Mouse (Mus musculus) heart, postnatal 0 days (tissue): ENCODE data around the gene Csf1. TPM values are rescaled to one million over a fixed set of nuclear protein-coding genes. Genes with fewer than 3 reads are reported as not detected.

Source experiments
- ATAC-seq: fragments of 200-750 bp; cut with Nextera tagmentation; 2 replicates; pipeline ENCODE4 v1.8.0; 2017; ENCODE audit warnings: low read depth, moderate number of reproducible peaks, moderate library complexity; ENCODE audit not compliant: insufficient read depth
- DNase-seq: peaks from one replicate; pipeline ENCODE4 v3.0.0-alpha.2; 2016; ENCODE audit warnings: low spot score
- H3K27ac ChIP-seq: fragments of 300-500 bp; sonication (generic); 2 replicates; pipeline ENCODE4 v1.5.1; 2014; ENCODE audit warnings: low read depth, mild to moderate bottlenecking
- H3K27me3 ChIP-seq: fragments of 300-500 bp; sonication (generic); 2 replicates; pipeline ENCODE4 v1.6.1; 2014; ENCODE audit warnings: low read length, mixed read lengths; ENCODE audit not compliant: control insufficient read depth, insufficient read depth
- H3K36me3 ChIP-seq: fragments of 300-500 bp; sonication (generic); replicated peaks from 2 replicates; pipeline ENCODE4 v1.6.1; 2014; ENCODE audit warnings: low read length, mixed read lengths; ENCODE audit not compliant: control insufficient read depth, insufficient read depth
- H3K4me1 ChIP-seq: fragments of 300-500 bp; sonication (generic); 2 replicates; pipeline ENCODE4 v1.6.1; 2014; ENCODE audit warnings: antibody characterized with exemption; ENCODE audit not compliant: control insufficient read depth, insufficient read depth
- H3K4me2 ChIP-seq: fragments of 300-500 bp; sonication (generic); 2 replicates; pipeline ENCODE4 v1.6.1; 2014; ENCODE audit warnings: low read depth, mild to moderate bottlenecking, low read length, moderate library complexity
- H3K4me3 ChIP-seq: fragments of 300-500 bp; sonication (generic); 2 replicates; pipeline ENCODE4 v1.5.1; 2014; ENCODE audit warnings: low read depth, low read length
- H3K9ac ChIP-seq: fragments of 300-500 bp; sonication (generic); replicated peaks from 2 replicates; pipeline ENCODE4 v1.6.1; 2014; ENCODE audit warnings: low read depth, low read length, mixed read lengths
- H3K9me3 ChIP-seq: fragments of 300-500 bp; sonication (generic); replicated peaks from 2 replicates; pipeline ENCODE4 v1.6.1; 2016; ENCODE audit warnings: low read length; ENCODE audit not compliant: control insufficient read depth
- CTCF ChIP-seq: IDR thresholded peaks from 2 replicates; pipeline ENCODE4 v1.5.1; 2016; ENCODE audit warnings: antibody characterized with exemption, control low read depth, low read depth
- EP300 ChIP-seq: IDR thresholded peaks from 2 replicates; pipeline ENCODE4 v1.6.1; 2016; ENCODE audit warnings: antibody characterized with exemption, low read depth
- WGBS: fragments of 180-500 bp; shearing (Covaris S2); extraction: QIAGEN DNeasy Blood & Tissue Kit; methylation state at CpG from one replicate; pipeline ENCODE4 v1.1.7; 2014; 5-methylcytosine and 5-hydroxymethylcytosine counted together
- polyA plus RNA-seq: library from polyadenylated mRNA; unstranded; fragments of >200 nt; fragmentation: Nextera tagmentation; extraction: Ambion mirVana; gene quantifications from 2 replicates; pipeline ENCODE4 v1.2.1, GENCODE M21; 2015
- total RNA-seq: library from RNA; depleted of rRNA; stranded (reverse); fragments of >200 nt; gene quantifications from 2 replicates; pipeline ENCODE4 v1.2.3, GENCODE M21; 2014; ENCODE audit warnings: low replicate concordance

Gene Csf1
- total and polyA plus RNA-seq, 2 experiments from 2014 or later, result 7.7 to 23.6 TPM

DNA sequence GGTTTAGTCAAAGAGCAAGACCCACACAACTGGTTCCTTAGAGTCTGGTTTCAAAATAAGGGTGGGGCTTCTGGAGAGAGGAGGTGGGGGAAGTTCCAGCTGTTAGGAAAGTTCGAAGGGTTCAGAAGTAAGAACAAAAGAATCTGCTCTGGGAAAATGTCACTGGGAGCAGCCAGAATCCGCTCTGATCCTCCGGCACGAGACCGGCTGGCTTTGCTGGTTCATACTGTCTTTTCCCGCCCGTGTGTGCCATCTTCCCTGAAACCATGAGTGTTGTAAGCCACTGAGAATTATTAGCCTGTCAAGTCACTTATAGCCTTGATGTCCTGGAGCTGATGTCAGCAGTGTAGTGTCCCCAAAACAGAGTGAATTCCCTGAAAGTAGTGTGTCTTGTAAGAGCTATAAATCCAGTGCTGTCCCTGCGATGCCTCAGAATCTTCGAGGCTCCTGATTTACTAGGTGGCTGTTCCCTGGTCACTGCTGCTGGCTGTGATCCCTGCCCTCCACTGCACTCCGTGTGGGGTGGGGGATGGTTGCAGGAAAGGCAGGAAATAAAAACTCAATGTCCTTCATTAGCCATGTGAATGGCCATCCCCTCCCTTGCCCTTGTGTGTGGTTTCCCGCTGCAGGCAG lies 26.8 kb upstream of the Csf1 start:
- Histone ChIP-seq H3K9ac (no peak overlapping the region), H3K4me1 (peaks cover 23% of the 10 kb centered on the region; the same call in 1 of the 2 replicates), H3K9me3 (no peaks in the 10 kb centered on the region), H3K27me3 (no peaks in the 10 kb centered on the region), H3K36me3 (no peaks in the 10 kb centered on the region), H3K4me2 (no peak overlapping the region), H3K4me3 (no peak overlapping the region), H3K27ac (peak overlapping the region; percentile 28)
- ATAC-seq (peak; percentile 28; the same call in 1 of the 2 replicates), DNase-seq (no peak)
- TF ChIP-seq EP300 (no peak), CTCF (no peak)
- 54% methylated on average over 11 of the region's 11 CpGs for WGBS

DNA sequence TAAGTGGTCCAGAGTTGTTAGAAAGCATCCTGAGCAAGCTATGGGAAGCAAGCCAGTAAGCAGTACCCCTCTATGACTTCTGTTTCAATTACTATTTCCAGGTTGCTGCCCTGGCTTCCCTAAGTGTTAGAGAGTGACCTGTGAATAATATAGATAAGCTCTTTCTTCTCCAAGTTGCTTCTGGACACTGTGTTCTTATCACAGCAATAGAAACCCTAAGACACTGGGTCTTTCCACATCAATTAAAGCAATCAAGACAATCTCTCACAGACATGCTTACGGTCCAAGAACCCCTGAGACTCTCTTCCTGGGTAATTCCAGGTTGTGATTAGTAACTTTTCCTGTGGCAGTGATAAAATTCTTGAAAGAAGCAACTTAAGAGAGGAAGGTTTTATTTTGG lies 26.1 kb upstream of the Csf1 start:
- WGBS, result 78% methylated on average over 1 of the region's 1 CpGs
- Histone ChIP-seq H3K4me3 (no peak overlapping the region), H3K4me1 (peaks cover 23% of the 10 kb centered on the region; the same call in 1 of the 2 replicates), H3K27me3 (no peaks in the 10 kb centered on the region), H3K9ac (no peak overlapping the region), H3K27ac (no peak overlapping the region), H3K4me2 (no peak overlapping the region), H3K9me3 (no peaks in the 10 kb centered on the region), H3K36me3 (no peaks in the 10 kb centered on the region)
- TF ChIP-seq CTCF (no peak), EP300 (no peak)
- no peak for ATAC-seq
- DNase-seq, result no peak

DNA sequence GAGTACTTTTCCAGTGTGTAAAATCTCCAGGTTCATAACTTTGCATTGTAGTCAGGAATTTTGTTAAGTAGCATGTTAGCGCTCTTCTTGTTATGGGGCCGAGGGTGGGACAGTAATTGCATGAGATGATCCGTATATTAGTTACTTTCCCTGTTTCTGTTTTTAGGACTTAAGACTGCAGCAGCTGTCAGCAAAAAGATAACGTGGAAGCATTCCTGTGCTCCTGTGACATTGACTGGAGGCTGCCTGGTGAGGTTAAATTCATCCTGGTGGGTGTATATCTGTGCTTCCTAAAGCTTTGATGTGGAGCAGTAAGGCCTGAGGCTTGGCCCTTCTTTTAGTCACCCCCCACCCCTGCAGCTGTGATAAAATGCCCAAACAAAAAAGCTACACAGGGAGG lies 25.3 kb upstream of the Csf1 start:
- DNase-seq (no peak), ATAC-seq (no peak)
- WGBS, result 28% methylated on average over 4 of the region's 4 CpGs
- Histone ChIP-seq H3K36me3 (no peaks in the 10 kb centered on the region), H3K4me2 (no peak overlapping the region), H3K4me1 (peaks cover 23% of the 10 kb centered on the region; the same call in 1 of the 2 replicates), H3K27me3 (no peaks in the 10 kb centered on the region), H3K9ac (no peak overlapping the region), H3K9me3 (no peaks in the 10 kb centered on the region), H3K27ac (no peak overlapping the region), H3K4me3 (no peak overlapping the region)
- TF ChIP-seq EP300 (no peak), CTCF (no peak)

DNA sequence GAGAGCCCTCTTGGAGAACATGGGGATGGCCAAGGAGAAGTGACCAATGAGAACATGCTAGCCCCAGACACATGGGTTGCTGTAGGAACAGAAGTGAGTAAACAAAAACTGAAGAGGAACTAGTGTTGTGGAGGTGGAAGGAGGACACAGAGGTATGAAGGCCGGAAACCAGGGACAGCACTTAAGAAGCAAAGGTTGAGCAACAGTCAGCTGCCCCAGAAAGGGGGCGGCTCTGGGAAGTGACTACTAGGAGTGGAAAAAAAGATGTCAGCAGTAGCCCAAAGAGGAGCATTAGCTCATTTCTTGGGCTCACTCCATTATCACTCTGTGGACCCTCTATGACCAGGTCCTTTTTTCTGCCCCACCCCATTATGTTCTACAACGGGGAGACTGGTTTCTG lies 23.0 kb upstream of the Csf1 start:
- H3K4me1 ChIP-seq, result peaks cover 23% of the 10 kb centered on the region; the same call in 1 of the 2 replicates
- H3K4me3 ChIP-seq, result no peak overlapping the region
- H3K9ac ChIP-seq, result no peak overlapping the region
- ATAC-seq, result no peak
- no peaks in the 10 kb centered on the region for H3K36me3 ChIP-seq
- TF ChIP-seq CTCF, result no peak
- no peak for TF ChIP-seq EP300
- no peak for DNase-seq
- H3K4me2 ChIP-seq, result no peak overlapping the region
- no peak overlapping the region for H3K27ac ChIP-seq
- no peaks in the 10 kb centered on the region for H3K27me3 ChIP-seq
- 81% methylated on average over 3 of the region's 3 CpGs for WGBS
- no peaks in the 10 kb centered on the region for H3K9me3 ChIP-seq

DNA sequence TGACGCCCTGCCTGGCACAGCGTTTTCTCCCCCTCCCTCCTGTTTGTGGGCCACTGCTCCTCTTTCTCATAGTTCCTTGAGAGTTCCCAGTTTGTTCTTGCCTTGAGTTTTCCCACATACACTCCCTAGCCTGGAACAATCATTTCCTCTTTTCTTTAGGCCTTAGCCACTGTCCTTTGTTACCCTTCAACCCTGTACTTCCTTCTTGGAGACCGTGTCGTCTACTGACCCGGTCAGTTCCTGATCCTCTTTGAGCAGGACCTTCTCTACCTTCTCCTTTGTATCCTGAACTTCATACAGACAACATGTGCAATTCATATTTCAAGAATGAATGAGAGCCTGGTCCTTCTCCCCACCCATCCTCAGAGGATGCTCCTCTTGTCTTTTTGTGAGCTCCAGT lies 21.0 kb upstream of the Csf1 start:
- ATAC-seq (no peak), DNase-seq (no peak)
- Histone ChIP-seq H3K4me1 (peaks cover 8% of the 10 kb centered on the region; the same call in 1 of the 2 replicates), H3K27me3 (no peaks in the 10 kb centered on the region), H3K4me3 (no peak overlapping the region), H3K4me2 (no peak overlapping the region), H3K9ac (no peak overlapping the region), H3K9me3 (no peaks in the 10 kb centered on the region), H3K27ac (no peak overlapping the region), H3K36me3 (no peaks in the 10 kb centered on the region)
- no peak for TF ChIP-seq CTCF
- TF ChIP-seq EP300, result no peak
- 74% methylated on average over 5 of the region's 5 CpGs for WGBS

DNA sequence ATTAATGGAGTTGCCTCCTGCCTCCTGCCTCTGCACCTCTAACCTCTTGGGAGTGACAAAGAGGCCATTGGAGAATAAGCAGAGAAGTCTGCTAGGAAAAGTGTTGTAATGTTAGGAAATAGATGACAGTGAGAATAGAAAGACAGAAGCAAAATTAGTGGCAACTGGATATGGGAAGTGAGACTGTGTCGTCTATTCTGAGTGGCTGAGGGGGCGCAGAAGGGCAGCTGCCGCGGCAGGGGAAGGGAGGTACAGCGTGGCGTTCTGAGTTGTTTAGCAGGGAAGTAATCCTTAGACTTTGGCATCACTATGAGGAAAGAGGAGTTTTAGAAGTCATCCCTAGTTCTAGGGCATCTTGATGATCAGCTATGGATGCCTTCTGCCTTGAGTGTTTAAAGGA lies 17.7 kb upstream of the Csf1 start:
- no peak overlapping the region for H3K4me3 ChIP-seq
- H3K27ac ChIP-seq, result no peak overlapping the region
- H3K9me3 ChIP-seq, result no peaks in the 10 kb centered on the region
- no peak overlapping the region for H3K4me2 ChIP-seq
- no peak overlapping the region for H3K9ac ChIP-seq
- H3K4me1 ChIP-seq, result no peaks in the 10 kb centered on the region
- H3K27me3 ChIP-seq, result no peaks in the 10 kb centered on the region
- ATAC-seq (no peak), DNase-seq (no peak)
- 61% methylated on average over 6 of the region's 6 CpGs for WGBS
- H3K36me3 ChIP-seq, result no peaks in the 10 kb centered on the region
- TF ChIP-seq CTCF (no peak), EP300 (no peak)
